ENCODE assay signal across 10 mouse cellular contexts in the genomic region with DNA sequence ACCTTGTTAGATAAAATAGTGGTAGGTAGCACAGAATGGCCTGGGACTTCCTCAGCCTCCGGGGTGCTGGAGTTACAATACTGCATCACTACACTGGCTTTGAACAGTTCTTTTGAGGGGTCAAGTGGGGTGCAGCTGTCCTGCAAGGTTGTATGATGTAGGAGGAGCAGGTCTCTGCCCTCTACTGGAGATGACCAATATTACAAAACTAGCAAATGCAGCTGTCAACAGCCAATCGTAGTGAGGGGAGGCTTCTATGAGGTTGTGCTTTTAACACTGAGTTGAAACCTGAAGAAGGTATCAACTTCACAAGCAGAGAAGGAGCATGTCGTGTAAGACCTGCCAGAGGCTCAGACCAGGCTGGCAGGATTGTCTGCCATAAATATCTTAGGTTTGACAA. TPM values are rescaled to one million over a fixed set of nuclear protein-coding genes. Genes with fewer than 3 reads are reported as not detected.
DNase-seq lines count a peak whose midpoint lies in the region; ATAC-seq and TF ChIP-seq lines count a peak whose summit lies in the region.
"Had no signal": no experiment of that assay in that cellular context is flagged by ENCODE, and none has a peak within 500 bp of the region (broad histone marks: within the 10 kb centered on the region; RNA-seq: fewer than 3 reads in every experiment).

No protein-coding gene starts in this region.

- no peak overlapping the region for H3K4me2 ChIP-seq in forebrain, embryonic 14.5 days (ENCODE audit: low read length)
- no peak overlapping the region for H3K4me2 ChIP-seq in forebrain, embryonic 15.5 days (replicated peaks)
- H3K4me2 ChIP-seq in midbrain, postnatal 0 days (ENCODE audit: low read depth, low read length, poor library complexity, severe bottlenecking) = no peak overlapping the region
- no peak overlapping the region for H3K4me2 ChIP-seq in midbrain, embryonic 15.5 days
- no peak overlapping the region for H3K4me2 ChIP-seq in limb, embryonic 14.5 days (replicated peaks; ENCODE audit: low read depth, low read length, severe bottlenecking)

- no peaks in the 10 kb centered on the region for H3K36me3 ChIP-seq in forebrain, embryonic 14.5 days (ENCODE audit: control insufficient read depth, insufficient read depth, low read length)
- no peaks in the 10 kb centered on the region for H3K36me3 ChIP-seq in forebrain, embryonic 15.5 days
- no peaks in the 10 kb centered on the region for H3K36me3 ChIP-seq in midbrain, postnatal 0 days (ENCODE audit: insufficient read depth, low read length)
- H3K36me3 ChIP-seq in midbrain, embryonic 15.5 days (replicated peaks) = no peaks in the 10 kb centered on the region
- no peaks in the 10 kb centered on the region for H3K36me3 ChIP-seq in limb, embryonic 14.5 days (ENCODE audit: control insufficient read depth, insufficient read depth, low read length)

- no peaks in the 10 kb centered on the region for H3K4me1 ChIP-seq in forebrain, embryonic 14.5 days (ENCODE audit: control insufficient read depth, insufficient read depth, low read length)
- H3K4me1 ChIP-seq in forebrain, embryonic 15.5 days = peaks cover 6% of the 10 kb centered on the region; the same call in 1 of the 2 replicates
- H3K4me1 ChIP-seq in midbrain, postnatal 0 days (ENCODE audit: insufficient read depth, low read length) = no peaks in the 10 kb centered on the region
- peaks cover 6% of the 10 kb centered on the region for H3K4me1 ChIP-seq in midbrain, embryonic 15.5 days
- H3K4me1 ChIP-seq in limb, embryonic 14.5 days (ENCODE audit: control insufficient read depth, insufficient read depth, low read length) = 0 out of 2 replicates have a peak, but pooled peaks cover 3% of the 10 kb centered on the region

- H3K27me3 ChIP-seq in forebrain, embryonic 14.5 days (replicated peaks; ENCODE audit: control insufficient read depth, insufficient read depth, low read length) = no peaks in the 10 kb centered on the region
- no peaks in the 10 kb centered on the region for H3K27me3 ChIP-seq in forebrain, embryonic 15.5 days
- H3K27me3 ChIP-seq in midbrain, postnatal 0 days (ENCODE audit: insufficient read depth, low read length) = no peaks in the 10 kb centered on the region
- H3K27me3 ChIP-seq in midbrain, embryonic 15.5 days (replicated peaks) = no peaks in the 10 kb centered on the region
- H3K27me3 ChIP-seq in limb, embryonic 14.5 days (ENCODE audit: control insufficient read depth, insufficient read depth, low read length) = no peaks in the 10 kb centered on the region
- H3K27me3 ChIP-seq: Patski had no signal

- no peak overlapping the region for H3K4me3 ChIP-seq in forebrain, embryonic 14.5 days (ENCODE audit: low read depth, low read length)
- H3K4me3 ChIP-seq in forebrain, embryonic 15.5 days = no peak overlapping the region
- no peak overlapping the region for H3K4me3 ChIP-seq in midbrain, postnatal 0 days (ENCODE audit: low read depth, low read length)
- no peak overlapping the region for H3K4me3 ChIP-seq in midbrain, embryonic 15.5 days
- no peak overlapping the region for H3K4me3 ChIP-seq in limb, embryonic 14.5 days (replicated peaks; ENCODE audit: low read length)

- no peak for ATAC-seq in forebrain, embryonic 14.5 days
- ATAC-seq in forebrain, embryonic 15.5 days (replicated peaks) = no peak
- ATAC-seq in midbrain, postnatal 0 days (ENCODE audit: low FRiP score) = no peak
- no peak for ATAC-seq in midbrain, embryonic 15.5 days (replicated peaks)
- no peak for ATAC-seq in limb, embryonic 14.5 days (ENCODE audit: low FRiP score, low read depth)
- ATAC-seq: Patski had no signal

- peak; percentile 23 for DNase-seq in forebrain, embryonic 14.5 days (ENCODE audit: low spot score)
- peak; percentile 49 for DNase-seq in midbrain, postnatal 0 days (ENCODE audit: low spot score)
- peak; percentile 60 for DNase-seq in limb, embryonic 14.5 days (ENCODE audit: low spot score)
- peak; percentile 29 for DNase-seq in thymus, postnatal 4 days
- DNase-seq in frontal cortex, postnatal 36 days (ENCODE audit: low spot score in 2 of 2) = no peak
- DNase-seq in frontal cortex, postnatal 25 days (ENCODE audit: low spot score in 2 of 2) = no peak

- no peaks in the 10 kb centered on the region for H3K9me3 ChIP-seq in forebrain, embryonic 14.5 days (replicated peaks; ENCODE audit: control insufficient read depth, low read length)
- H3K9me3 ChIP-seq in forebrain, embryonic 15.5 days = no peaks in the 10 kb centered on the region
- H3K9me3 ChIP-seq in midbrain, postnatal 0 days (ENCODE audit: low read length) = no peaks in the 10 kb centered on the region
- H3K9me3 ChIP-seq in midbrain, embryonic 15.5 days = no peaks in the 10 kb centered on the region
- no peaks in the 10 kb centered on the region for H3K9me3 ChIP-seq in limb, embryonic 14.5 days (ENCODE audit: control insufficient read depth, low read length)

- WGBS in forebrain, embryonic 14.5 days = 27% methylated on average over 3 of the region's 3 CpGs
- 28% methylated on average over 3 of the region's 3 CpGs for WGBS in forebrain, embryonic 15.5 days
- 22% methylated on average over 3 of the region's 3 CpGs for WGBS in midbrain, postnatal 0 days
- 24% methylated on average over 3 of the region's 3 CpGs for WGBS in midbrain, embryonic 15.5 days
- WGBS in limb, embryonic 14.5 days = 23% methylated on average over 3 of the region's 3 CpGs

- H3K9ac ChIP-seq in forebrain, embryonic 14.5 days (ENCODE audit: low read length) = no peak overlapping the region
- H3K9ac ChIP-seq in forebrain, embryonic 15.5 days (replicated peaks) = no peak overlapping the region
- H3K9ac ChIP-seq in midbrain, postnatal 0 days (replicated peaks; ENCODE audit: low read length, poor library complexity, severe bottlenecking) = no peak overlapping the region
- H3K9ac ChIP-seq in midbrain, embryonic 15.5 days = no peak overlapping the region
- H3K9ac ChIP-seq in limb, embryonic 14.5 days (ENCODE audit: low read depth, low read length, severe bottlenecking) = no peak overlapping the region

- TF ChIP-seq CTCF in midbrain, postnatal 0 days (IDR thresholded peaks at IDR 0.05) = peak; percentile 65

- H3K27ac ChIP-seq in forebrain, embryonic 14.5 days (ENCODE audit: low read depth, low read length) = no peak overlapping the region
- no peak overlapping the region for H3K27ac ChIP-seq in forebrain, embryonic 15.5 days (replicated peaks)
- H3K27ac ChIP-seq in midbrain, postnatal 0 days (ENCODE audit: low read depth, low read length) = no peak overlapping the region
- H3K27ac ChIP-seq in midbrain, embryonic 15.5 days = no peak overlapping the region
- no peak overlapping the region for H3K27ac ChIP-seq in limb, embryonic 14.5 days (replicated peaks; ENCODE audit: low read depth, low read length)
- H3K27ac ChIP-seq: macrophage had no signal

- TF ChIP-seq POLR2A in limb, embryonic 14.5 days (IDR thresholded peaks at IDR 0.05; ENCODE audit: borderline replicate concordance, extremely low read depth, insufficient read depth, insufficient read length) = no peak

RNA-seq across cellular contexts. Expression of a gene that starts 4.7 kb away (rescaled TPM):
- polyA plus RNA-seq in forebrain, embryonic 14.5 days (2014; fragmentation: Nextera tagmentation; extraction: Ambion mirVana) = 15.8 and 17.0 TPM in 2 replicates
- polyA plus RNA-seq in forebrain, embryonic 15.5 days (2015; fragmentation: Nextera tagmentation; extraction: Ambion mirVana) = 19.6 and 22.2 TPM in 2 replicates
- 22.1 and 28.1 TPM in 2 replicates for total RNA-seq in midbrain, postnatal 0 days (2014; rRNA removed)
- polyA plus RNA-seq in midbrain, postnatal 0 days (2015; fragmentation: Nextera tagmentation; extraction: Ambion mirVana) = 9.0 and 10.0 TPM in 2 replicates
- 17.9 and 18.9 TPM in 2 replicates for polyA plus RNA-seq in midbrain, embryonic 15.5 days (2015; fragmentation: Nextera tagmentation; extraction: Ambion mirVana)
- 35.7 and 36.5 TPM in 2 replicates for polyA plus RNA-seq in limb, embryonic 14.5 days (2012; rRNA removed)
- 20.6 and 22.0 TPM in 2 replicates for polyA plus RNA-seq in limb, embryonic 14.5 days (2014; fragmentation: Nextera tagmentation; extraction: Ambion mirVana)

RNA-seq across cellular contexts. Expression of a gene that starts 20.2 kb away (rescaled TPM):
- 0.23 and 0.80 TPM in 2 replicates for polyA plus RNA-seq in forebrain, embryonic 14.5 days (2014; fragmentation: Nextera tagmentation; extraction: Ambion mirVana)
- polyA plus RNA-seq in forebrain, embryonic 15.5 days (2015; fragmentation: Nextera tagmentation; extraction: Ambion mirVana) = 0.34 and 0.39 TPM in 2 replicates
- 10.3 and 23.4 TPM in 2 replicates for total RNA-seq in midbrain, postnatal 0 days (2014; rRNA removed)
- polyA plus RNA-seq in midbrain, postnatal 0 days (2015; fragmentation: Nextera tagmentation; extraction: Ambion mirVana) = 7.9 and 9.1 TPM in 2 replicates
- 2.0 and 2.3 TPM in 2 replicates for polyA plus RNA-seq in midbrain, embryonic 15.5 days (2015; fragmentation: Nextera tagmentation; extraction: Ambion mirVana)
- polyA plus RNA-seq in limb, embryonic 14.5 days (2012; rRNA removed) = 0.46 and 0.77 TPM in 2 replicates
- polyA plus RNA-seq in limb, embryonic 14.5 days (2014; fragmentation: Nextera tagmentation; extraction: Ambion mirVana) = 0.44 TPM in 2 replicates
- polyA plus RNA-seq: macrophage had no signal

RNA-seq across cellular contexts. Expression of a gene that starts 24.5 kb away (rescaled TPM):
- 12.7 and 14.7 TPM in 2 replicates for polyA plus RNA-seq in forebrain, embryonic 14.5 days (2014; fragmentation: Nextera tagmentation; extraction: Ambion mirVana)
- 11.6 and 11.8 TPM in 2 replicates for polyA plus RNA-seq in forebrain, embryonic 15.5 days (2015; fragmentation: Nextera tagmentation; extraction: Ambion mirVana)
- 10.8 and 14.8 TPM in 2 replicates for total RNA-seq in midbrain, postnatal 0 days (2014; rRNA removed)
- 7.3 and 8.9 TPM in 2 replicates for polyA plus RNA-seq in midbrain, postnatal 0 days (2015; fragmentation: Nextera tagmentation; extraction: Ambion mirVana)
- polyA plus RNA-seq in midbrain, embryonic 15.5 days (2015; fragmentation: Nextera tagmentation; extraction: Ambion mirVana) = 9.6 and 11.1 TPM in 2 replicates
- polyA plus RNA-seq in limb, embryonic 14.5 days (2012; rRNA removed) = 22.6 and 26.3 TPM in 2 replicates
- polyA plus RNA-seq in limb, embryonic 14.5 days (2014; fragmentation: Nextera tagmentation; extraction: Ambion mirVana) = 11.1 and 11.7 TPM in 2 replicates

RNA-seq across cellular contexts. Expression of a gene that starts 41.5 kb away (rescaled TPM):
- polyA plus RNA-seq in forebrain, embryonic 14.5 days (2014; fragmentation: Nextera tagmentation; extraction: Ambion mirVana) = 86.3 and 90.7 TPM in 2 replicates
- polyA plus RNA-seq in forebrain, embryonic 15.5 days (2015; fragmentation: Nextera tagmentation; extraction: Ambion mirVana) = 79.0 and 88.0 TPM in 2 replicates
- total RNA-seq in midbrain, postnatal 0 days (2014; rRNA removed) = 102 and 119 TPM in 2 replicates
- 132 and 142 TPM in 2 replicates for polyA plus RNA-seq in midbrain, postnatal 0 days (2015; fragmentation: Nextera tagmentation; extraction: Ambion mirVana)
- polyA plus RNA-seq in midbrain, embryonic 15.5 days (2015; fragmentation: Nextera tagmentation; extraction: Ambion mirVana) = 117 and 124 TPM in 2 replicates
- 69.0 and 70.6 TPM in 2 replicates for polyA plus RNA-seq in limb, embryonic 14.5 days (2012; rRNA removed)
- polyA plus RNA-seq in limb, embryonic 14.5 days (2014; fragmentation: Nextera tagmentation; extraction: Ambion mirVana) = 98.4 and 105 TPM in 2 replicates

Comparison
In these comparisons a context has a peak if more than half of its experiments do, and no peak if none do; other contexts are left out.
1. DNase-seq: peak in forebrain, embryonic 14.5 days (single experiment), midbrain, postnatal 0 days (single experiment), limb, embryonic 14.5 days (single experiment) and thymus, postnatal 4 days (single experiment); none in frontal cortex, postnatal 36 days (0 of 2) and frontal cortex, postnatal 25 days (0 of 2).